Mouse (Mus musculus) skeletal muscle tissue, adult 2 months (tissue): ENCODE measurements around the gene Maml3.
A peak's percentile ranks its signal among the peaks of the same experiment; 100 is the strongest.

Experiments used
- DNase-seq: peaks from one replicate; pipeline ENCODE4 v3.0.0-alpha.2; 2012; ENCODE audit warnings: low read depth, low spot score

Maml3 gene

DNA sequence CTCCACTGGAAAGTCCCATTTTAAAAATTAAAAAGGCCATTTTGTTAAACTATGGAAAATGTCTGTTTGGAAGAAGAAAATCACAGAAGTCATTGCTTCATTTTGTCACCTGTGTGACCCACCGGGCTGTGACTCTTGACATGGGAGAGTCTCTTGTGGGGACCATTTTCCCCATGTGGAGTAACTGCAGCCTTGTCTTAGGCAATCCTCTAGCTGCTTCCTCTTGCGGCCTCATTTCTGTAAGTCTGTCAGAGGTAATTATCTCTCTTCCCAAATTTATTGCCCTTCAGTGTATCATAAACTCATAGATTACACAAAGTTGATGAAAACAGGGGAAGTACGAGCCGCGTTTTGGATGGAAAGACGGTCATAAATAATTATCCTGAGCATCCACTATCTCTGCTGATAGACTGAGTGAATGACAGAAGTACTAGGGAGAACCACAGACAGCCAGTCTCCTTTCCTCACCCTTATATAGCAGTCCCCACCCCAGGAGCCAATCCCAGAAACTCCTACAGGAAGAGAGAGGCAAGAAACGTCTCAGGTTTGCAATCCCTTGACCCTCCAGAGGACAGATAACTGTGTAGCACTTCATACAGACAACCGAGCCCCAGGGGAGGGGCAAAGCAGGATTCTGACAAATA lies 14.5 kb downstream of the Maml3 start:
- no peak for DNase-seq

DNA sequence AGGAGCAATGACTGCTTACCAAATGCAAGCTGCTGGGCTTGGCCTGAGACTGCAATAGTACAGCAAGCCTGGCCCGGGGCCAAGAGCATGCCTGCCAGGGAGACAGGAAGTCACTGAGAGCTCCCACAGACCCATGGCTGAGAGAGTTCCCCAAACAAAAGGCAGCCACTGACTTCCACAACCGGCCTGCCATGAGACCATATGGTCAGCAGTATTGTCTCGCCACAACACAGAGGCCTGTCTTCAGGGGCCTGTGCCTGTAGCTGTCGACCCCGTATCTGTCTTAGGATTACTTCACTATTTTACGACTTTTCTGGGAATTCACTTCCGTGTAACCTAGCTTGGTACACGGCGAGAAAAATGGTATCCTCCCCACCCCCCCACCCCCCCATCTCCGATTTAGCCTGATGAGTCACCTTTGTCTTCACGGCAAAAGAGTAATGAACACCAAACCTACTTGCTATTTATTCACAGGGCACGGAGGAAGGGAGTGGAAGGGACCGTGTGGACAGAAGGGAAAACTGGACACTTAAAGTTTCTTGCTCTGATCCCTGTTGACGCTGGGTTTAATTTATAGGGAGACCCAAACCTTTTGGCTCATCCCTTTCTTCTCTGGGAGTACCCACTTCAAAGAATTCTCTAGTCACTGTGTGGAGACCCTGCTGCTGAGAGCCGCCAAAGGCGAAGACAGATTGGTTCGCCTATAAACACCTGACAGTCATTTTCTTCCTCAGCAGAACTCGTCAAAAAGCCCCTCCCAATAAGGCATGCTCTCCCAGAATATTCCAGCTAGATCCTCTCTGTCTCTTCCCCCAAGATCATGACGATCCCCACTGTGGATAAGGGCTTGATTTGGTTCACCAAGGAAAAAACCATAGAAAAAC lies 16.2 kb downstream of the Maml3 start:
- peak; percentile 91 for DNase-seq

DNA sequence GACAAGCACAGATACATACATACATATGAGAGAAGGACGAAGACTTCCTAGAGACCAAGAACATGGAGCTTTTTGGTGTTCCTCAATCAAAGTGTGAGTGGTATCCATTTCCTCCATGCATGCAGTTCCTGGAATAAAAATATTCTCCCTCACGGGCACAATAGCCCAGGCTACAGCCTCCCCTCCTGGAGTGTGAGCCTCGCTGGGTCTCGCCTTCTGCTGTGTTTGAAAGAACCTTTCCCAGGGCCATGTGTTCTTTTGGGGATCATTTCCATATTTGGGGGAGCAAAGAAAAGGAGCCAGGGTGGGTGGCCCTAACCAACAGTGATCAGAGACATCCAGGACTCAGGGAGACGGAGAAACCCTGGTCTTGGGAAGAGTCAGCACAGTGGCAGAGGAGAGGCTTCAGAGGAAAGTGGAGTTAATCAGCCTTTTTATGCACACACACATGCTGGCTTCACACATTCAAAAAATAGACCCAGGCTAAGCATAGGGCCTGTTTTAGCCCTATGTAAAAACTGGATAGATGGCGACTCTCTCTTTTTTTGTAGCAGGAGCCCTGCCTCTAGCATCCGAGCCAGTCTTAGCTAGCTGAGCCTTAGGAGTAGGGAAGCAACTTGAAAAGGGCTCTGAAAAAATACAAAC lies 17.1 kb downstream of the Maml3 start:
- no peak for DNase-seq

DNA sequence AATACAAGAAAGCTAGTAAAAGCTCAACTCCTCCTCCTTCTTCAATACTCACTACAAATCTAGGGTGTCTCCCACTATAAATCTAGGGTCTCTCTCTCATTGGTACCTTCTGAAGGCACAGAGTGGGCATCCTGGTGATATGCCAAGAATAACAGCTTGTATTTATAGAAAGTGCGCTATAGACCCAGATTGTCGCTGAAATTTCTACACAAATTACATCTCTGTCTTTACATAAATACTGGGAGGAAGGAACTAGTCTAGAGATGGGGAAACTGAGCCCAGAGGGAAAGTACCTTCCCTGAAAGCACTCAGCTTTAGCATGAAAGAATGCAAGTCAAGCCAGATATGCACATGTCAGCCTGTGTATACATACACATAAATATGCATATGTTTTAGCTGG lies 26.1 kb downstream of the Maml3 start:
- no peak for DNase-seq

DNA sequence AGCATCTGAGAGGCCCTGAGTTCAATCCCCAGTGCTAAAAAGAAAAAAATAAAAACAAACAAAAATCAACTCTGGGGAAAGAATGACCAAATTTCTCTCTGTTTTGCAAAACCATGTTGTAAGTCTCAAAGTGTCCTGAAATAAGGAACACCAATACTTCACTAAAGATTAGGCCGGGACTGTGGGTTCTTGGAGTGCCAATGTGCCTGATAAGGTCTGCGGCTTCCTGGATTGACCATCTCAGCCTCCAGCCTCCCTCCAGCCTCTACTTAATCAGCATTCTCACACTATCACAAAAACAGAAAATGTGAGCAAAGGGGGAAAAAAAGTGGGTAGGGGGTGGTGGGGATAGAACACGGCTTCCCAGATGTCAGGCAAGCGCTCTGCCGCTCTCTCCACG lies 30.9 kb downstream of the Maml3 start:
- no peak for DNase-seq

DNA sequence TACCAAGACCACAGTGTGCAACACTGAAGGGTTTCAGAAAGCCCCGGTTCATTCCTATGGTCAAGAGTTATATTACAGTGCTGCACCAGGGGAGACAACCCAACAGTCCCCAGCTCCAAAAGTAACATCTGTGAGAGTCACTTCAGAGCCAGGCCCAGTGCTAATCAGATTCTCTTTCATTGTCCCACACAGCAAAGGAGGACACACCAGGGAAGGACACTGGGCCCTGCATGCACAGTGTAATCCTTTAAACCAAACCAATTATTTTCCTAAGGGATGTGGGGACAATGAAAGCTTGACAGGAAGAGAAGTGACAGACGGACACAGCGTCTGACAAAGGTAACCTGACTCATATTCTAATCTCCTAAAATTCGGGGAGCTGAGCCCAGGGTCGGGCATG lies 32.9 kb downstream of the Maml3 start:
- no peak for DNase-seq

DNA sequence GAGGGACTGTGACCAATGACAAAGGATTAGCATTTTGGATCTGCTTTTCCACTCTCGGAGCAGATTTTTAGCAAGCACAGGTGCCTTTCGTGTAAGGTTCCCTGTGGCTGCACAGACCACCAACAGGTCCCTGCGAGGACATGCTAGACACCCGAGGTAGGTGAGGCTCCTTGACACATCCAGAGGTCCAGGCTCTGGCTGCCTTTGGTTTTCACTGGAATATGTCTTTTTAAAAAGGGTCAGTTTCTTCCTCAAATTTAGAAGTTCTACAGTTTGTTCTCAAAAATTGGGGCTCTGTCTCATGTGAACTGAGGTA lies 34.8 kb downstream of the Maml3 start:
- DNase-seq: no peak

DNA sequence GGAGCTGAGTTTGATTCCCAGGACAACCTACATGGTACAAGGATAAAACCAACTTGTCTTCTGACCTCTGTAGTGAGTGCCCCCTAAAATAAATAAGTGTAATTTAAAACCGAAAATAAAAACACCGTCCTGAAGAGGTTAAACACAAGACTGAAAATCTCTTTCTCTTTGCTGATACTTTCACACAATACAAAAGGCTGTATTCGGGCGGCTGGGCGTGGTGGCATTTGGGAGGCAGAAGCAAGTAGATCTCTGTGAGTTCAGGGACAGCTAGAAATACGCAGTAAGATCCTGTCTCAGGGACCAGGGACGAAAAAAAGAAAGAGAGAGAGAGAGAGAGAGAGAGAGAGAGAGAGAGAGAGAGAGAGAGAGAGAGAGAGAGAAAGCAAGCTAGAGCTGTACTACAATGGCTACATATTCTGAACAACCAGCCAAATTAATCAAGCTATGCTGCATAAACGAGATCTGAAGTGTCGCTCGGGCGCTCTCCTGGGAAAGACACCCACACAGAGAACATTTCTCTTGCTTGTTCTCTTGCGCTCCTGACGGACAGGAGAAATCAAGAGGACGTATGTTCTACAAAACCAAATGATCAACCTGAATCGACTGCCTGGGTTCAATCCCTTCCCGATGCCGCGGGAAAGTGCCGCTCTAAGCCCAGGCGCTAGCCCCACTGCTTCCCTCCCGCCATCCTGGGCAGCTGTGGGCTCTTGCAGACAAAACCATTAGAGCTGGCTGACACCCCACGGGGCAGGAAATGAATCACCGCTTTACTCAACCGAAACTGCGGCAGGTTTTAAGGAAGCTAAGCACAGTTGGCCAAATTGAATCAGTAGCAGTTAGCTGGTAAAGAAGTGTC lies 35.3 kb downstream of the Maml3 start:
- DNase-seq: peak; percentile 58

DNA sequence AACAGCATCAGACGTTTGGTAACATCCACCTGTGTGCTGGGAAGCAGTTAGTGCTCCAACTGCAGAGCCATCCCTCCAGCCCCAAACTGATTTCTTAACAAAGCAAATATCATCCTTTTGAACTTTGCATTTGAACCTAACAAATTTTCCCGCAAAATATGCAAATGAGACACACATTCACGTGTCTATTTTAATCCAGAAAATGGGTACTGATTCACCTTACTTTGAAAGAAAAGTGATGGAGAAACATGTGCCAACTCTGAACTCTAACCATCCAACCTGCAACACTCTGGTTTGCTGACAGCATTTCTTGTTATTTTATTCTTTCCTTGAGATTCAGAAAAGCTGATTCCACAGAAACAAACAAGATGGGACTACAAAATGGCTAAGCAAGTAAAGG lies 36.0 kb downstream of the Maml3 start:
- DNase-seq: no peak

DNA sequence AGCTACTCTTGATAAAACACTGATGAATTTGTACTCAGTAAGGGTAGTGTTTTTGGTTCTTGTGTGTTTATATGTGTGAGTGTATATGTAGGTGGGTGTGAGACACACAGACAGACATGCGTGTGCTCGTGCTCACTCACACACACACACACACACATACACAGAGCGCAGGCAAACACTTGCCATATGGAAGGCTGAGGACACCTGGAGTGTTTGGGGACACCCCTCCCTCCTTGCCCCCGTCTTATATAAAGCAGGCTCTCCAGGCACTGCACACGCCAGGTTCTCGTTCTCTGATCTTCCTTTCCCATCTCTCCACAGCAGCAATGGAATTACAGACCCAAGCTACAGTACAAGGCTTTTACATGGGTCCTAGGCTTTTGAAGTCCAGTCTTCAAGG lies 37.7 kb downstream of the Maml3 start:
- no peak for DNase-seq

DNA sequence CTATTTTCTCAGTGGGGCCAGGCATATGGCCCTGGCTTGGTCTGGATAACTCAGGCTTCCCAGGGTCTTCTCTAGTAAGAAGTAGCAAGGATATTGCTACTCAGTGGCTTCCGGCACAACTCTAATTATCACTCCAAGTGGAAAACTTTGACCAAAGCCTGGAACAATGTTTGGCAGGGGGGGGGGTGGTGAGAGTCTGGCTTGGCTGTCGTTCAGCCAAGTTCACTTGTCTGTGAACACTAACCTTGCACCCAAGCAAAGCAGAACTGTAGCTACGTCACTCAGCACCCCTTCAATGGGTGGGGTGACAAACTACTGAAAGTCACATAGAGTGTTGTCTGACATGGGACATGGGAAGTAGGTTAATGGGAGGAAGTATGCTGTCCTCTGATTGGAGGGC lies 38.7 kb downstream of the Maml3 start:
- DNase-seq: no peak

DNA sequence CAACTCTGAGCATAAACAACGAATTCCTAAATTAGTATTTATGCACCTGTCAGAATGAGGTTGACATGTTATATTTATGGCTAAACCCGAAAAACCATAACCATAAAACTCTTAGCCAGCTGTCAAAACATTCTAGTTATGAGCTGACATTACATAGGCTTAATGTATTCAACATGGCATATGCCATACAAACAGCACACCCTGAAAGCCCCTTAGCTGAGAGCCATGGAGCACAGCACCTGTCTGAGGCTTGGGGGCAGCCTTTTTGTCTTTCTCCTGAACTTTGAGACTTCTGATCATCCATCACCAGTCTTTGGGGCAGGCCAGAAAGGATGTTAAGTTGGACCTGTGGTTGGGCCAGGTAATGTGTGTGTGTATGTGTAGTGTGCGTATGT lies 41.6 kb downstream of the Maml3 start:
- no peak for DNase-seq

DNA sequence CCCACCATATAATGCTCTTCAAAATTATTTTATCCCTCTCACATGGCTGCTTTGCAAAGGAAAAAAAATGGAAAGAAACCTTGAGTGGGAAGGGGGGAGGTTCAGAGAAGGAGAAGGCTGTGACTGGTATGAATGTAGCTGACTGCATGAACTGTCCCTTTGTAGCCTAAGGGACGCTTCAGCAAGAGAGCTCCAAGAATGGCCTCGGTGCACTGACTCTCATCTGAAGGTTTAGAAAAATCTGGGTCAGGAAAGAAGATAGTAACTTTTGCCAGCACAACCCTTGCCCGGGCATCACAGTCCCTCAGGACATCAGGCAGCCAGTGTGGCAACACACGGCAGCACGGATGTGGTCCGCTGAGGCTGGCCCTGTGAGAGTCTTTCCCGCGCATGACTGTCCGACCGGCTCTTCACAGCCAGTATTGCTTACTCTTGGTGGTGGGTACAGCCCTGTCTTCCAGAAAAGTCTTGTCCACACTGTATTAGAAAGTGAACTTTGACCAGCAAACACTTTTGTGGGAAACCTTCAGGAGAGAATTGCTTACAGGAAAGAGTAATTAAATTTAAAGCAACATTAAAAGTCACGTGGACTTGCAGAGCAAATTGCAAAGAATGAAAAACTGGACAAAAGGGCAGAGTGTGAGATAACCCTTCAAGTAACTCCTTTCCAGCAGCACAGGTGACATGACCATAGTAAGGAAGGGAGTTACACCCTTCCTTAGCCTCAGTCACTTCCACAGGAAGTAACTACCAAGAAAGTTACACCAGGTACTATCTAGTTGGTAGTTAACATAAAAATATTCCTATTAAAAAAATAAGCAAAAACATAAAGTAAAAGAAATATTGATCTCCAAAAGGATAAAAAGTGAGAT lies 42.3 kb downstream of the Maml3 start:
- no peak for DNase-seq

DNA sequence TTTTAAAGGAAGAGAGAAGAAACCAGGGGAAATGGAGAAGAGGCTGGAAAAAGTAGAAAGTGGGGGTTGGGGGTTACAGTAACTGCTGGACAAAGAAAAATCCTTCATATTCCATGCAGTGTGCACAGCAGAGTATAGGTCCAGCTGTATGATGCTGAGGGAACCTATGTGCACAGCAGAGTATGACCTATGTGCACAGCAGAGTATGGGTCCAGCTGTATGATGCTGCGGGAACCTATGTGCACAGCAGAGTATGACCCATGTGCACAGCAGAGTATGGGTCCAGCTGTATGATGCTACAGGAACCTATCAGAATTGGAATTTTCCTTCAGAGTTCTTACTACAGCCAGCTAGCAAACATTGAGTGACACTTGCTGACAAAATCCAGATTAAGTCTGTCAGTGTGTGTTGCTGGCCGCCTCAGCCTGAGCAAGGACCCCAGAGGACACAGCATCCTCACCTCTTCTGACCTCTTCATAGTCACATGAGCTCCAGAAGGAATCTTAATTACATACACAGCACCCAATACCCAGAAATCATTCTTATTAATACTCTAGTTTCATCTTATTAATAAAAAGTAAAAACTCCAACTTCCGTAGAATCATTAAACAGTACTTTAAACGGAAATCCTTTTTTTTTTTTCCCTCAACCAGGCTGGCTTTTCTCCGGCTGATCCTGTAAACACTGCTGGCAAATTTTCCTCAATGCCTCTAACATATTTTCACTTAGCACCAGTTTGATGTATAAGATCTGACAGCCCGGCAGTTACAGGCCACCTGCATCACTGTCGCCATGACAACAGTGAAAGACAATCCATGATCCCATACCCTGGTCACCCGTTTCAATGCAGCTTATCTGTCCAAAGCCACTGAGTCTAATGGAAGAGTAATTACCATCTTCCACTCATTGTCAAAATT lies 43.1 kb downstream of the Maml3 start:
- DNase-seq: no peak

DNA sequence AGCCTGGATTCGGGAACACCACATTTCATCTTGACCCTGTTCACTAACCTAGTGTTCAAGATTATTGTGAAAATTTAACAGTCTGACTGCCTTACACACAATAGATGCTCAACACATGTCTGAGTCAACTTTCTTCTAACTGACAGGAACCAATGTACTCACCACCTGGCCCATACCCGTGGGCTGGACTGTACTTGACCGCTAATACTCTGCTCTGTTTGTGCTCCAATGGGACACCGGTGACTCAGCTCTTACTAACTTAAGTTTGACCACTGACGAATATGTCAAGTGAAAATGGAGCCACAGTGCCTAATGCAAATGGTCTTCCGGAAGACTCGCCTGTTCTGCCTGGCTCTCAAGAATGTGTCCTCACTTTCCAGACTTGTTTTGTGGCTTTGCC lies 44.0 kb downstream of the Maml3 start:
- no peak for DNase-seq

DNA sequence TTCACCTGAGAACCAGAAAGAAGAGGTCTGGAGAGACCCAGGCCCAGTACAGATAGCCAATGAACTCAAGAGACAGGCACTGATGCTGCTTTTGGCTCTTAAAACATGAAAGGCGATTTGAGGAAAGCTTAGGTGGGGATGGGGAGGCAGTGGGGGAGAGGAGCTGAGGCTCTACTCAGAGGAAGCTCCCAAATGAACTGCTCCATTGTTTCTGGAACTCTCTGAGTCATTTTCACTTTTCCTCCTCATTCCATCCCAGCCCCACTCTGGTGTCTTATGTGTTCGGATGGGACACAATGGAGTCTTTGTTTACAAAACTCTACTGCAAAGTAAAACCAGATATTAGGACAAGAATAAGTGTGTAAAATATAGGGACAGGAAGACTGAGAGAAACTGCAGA lies 53.1 kb downstream of the Maml3 start:
- DNase-seq: no peak

DNA sequence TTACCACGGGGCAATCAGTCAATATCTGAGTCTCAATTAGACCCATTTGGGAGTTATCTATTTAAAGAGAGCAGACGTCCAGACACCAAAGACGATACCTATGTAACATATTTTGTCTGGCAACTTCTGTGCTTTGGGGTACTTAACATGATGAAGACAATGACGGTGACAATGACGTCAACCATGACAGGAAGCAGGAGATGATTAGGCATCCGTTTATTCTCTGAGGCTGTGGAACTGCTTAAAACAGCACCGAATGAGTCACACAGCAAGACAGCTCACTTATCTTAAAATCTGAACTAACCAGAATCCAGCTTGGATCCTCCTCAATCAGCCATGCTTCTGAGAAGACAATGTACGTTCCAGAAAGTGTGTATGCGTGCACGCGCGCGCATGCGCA lies 56.8 kb downstream of the Maml3 start:
- DNase-seq: no peak

DNA sequence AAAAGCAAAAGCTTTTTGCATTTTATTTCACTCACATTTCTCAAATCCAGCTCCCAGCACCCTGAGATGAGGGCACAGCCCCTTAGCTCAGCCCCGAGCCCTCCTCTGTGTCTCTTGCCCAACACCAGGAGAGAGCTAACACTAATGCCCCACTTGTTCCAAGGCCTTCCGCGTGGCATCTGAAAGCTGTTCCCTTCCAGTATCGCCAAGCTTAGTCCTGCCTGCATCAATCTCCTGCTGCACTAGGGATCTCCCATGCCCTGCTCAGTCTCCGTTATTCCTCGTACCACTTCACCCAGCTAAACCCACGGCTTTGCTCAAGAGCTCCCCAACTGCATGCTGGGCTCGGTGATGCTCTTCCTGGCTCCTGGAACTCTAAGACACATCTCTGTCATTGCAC lies 57.3 kb downstream of the Maml3 start:
- no peak for DNase-seq

DNA sequence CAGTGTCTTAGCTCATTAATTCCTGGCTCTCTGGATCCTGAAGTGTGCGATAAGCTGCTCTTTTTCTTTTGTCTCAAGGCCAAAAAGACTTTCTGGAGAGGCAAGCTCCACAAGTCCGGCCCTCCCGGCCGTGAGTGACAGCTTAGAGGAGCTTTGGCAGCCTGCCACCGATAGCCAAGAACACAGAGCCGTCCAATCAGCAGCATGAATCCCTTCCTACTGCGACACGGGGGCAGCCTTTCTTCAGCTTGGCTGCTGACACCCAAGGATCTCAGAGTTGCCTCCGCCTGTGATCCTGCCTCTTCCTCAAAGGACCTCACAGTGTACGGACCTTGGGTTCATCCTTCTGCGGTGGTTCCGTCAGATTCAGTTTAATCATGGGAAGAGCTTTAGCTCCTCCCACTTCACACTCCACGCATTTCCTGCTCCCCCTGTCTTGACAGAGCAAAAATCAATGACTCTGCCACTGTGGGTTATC lies 57.9 kb downstream of the Maml3 start:
- DNase-seq: peak; percentile 97
